Mouse (Mus musculus) intestine, embryonic 15.5 days (tissue): Measurements from ENCODE around the gene Ddx25. TPM values are rescaled to one million over a fixed set of nuclear protein-coding genes. Genes with fewer than 3 reads are reported as not detected.

ENCODE experiments used
- ATAC-seq: fragments of 200-750 bp; cut with Nextera tagmentation; 2 replicates; pipeline ENCODE4 v1.8.0; 2017; ENCODE audit warnings: moderate TSS enrichment, moderate library complexity
- H3K27ac ChIP-seq: fragments of 300-500 bp; sonication (generic); 2 replicates; pipeline ENCODE4 v1.5.1; 2015; ENCODE audit warnings: mild to moderate bottlenecking, inconsistent platforms
- H3K27me3 ChIP-seq: fragments of 300-500 bp; sonication (generic); replicated peaks from 2 replicates; pipeline ENCODE4 v1.6.1; 2015; ENCODE audit warnings: inconsistent platforms
- H3K36me3 ChIP-seq: fragments of 300-500 bp; sonication (generic); 2 replicates; pipeline ENCODE4 v1.6.1; 2015; ENCODE audit warnings: inconsistent platforms
- H3K4me1 ChIP-seq: fragments of 300-500 bp; sonication (generic); replicated peaks from 2 replicates; pipeline ENCODE4 v1.6.1; 2015; ENCODE audit warnings: inconsistent platforms
- H3K4me2 ChIP-seq: fragments of 300-500 bp; sonication (generic); replicated peaks from 2 replicates; pipeline ENCODE4 v1.6.1; 2015; ENCODE audit warnings: mild to moderate bottlenecking, inconsistent platforms
- H3K4me3 ChIP-seq: fragments of 300-500 bp; sonication (generic); replicated peaks from 2 replicates; pipeline ENCODE4 v1.5.1; 2015; ENCODE audit warnings: inconsistent platforms
- H3K9ac ChIP-seq: fragments of 300-500 bp; sonication (generic); 2 replicates; pipeline ENCODE4 v1.6.1; 2015; ENCODE audit warnings: inconsistent platforms
- H3K9me3 ChIP-seq: fragments of 300-500 bp; sonication (generic); 2 replicates; pipeline ENCODE4 v1.6.1; 2016; ENCODE audit warnings: inconsistent platforms
- WGBS: fragments of 180-500 bp; shearing (Covaris S2); methylation state at CpG from one replicate; pipeline ENCODE4 v1.1.7; 2015; 5-methylcytosine and 5-hydroxymethylcytosine counted together
- polyA plus RNA-seq: library from polyadenylated mRNA; unstranded; fragments of >200 nt; fragmentation: Nextera tagmentation; extraction: Ambion mirVana; gene quantifications from 2 replicates; pipeline ENCODE4 v1.2.1, GENCODE M21; 2015

Ddx25 gene
- polyA plus RNA-seq, 1 experiment from 2014 or later = 1.7 TPM

DNA sequence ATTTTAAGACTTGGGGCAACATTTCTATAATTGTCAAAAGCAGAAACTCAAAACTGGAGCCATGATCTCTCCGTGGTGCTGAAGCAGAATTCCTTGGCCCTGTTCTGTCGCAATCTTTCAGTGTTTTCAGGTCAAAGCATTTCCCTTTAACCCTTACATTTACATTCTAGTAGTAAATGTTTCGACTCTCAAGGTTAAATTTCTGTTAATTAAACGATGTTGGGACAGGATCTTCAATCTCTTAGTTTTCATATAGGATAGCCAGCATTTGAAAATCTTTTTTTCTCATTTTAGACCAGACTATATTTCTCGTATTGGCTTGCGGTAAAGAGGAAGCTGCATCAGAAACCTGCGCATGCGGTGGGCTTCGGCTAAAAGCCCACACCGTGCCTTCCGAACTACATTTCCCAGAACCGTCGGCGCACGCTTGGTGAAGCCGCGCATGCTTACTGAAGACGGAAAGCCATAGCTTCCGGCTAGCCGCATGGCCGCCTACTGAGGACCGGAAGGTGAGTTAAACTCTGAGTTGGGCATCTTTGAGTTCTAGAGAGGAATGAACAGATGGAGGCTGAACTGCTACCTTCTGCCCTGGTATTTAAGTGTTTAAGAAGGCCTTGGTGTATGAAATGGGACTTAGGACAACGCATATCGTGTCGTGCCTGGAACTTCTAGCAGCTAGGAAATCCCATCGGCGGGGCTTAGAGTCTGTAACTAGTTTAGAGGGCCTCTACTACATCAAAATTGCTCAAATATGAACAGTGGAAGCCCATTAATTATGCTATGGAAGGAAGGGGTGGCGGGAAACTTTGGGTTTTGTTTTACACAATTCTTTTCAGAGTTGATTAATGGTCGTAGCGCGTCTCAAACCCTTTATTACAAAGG is 922 bp upstream of the Ddx25 start:
- H3K27ac ChIP-seq = 0 out of 2 replicates have a peak overlapping the region, but pooled peaks have one; percentile 23
- peak; percentile 91 for ATAC-seq

GRCm38 (mm10) chr9:35556494-35557102 is 1.7 kb downstream of the Ddx25 start:
- no peak overlapping the region for H3K4me2 ChIP-seq
- peaks cover 3% of the 10 kb centered on the region for H3K36me3 ChIP-seq
- no peak overlapping the region for H3K9ac ChIP-seq
- no peaks in the 10 kb centered on the region for H3K27me3 ChIP-seq
- ATAC-seq = no peak
- H3K4me3 ChIP-seq = no peak overlapping the region
- H3K4me1 ChIP-seq = 0 out of 2 replicates have a peak, but pooled peaks cover 11% of the 10 kb centered on the region
- H3K9me3 ChIP-seq = no peaks in the 10 kb centered on the region
- H3K27ac ChIP-seq = no peak overlapping the region
- WGBS = 66% methylated on average over 12 of the region's 12 CpGs

More for the DNA sequence above, 922 bp upstream of the Ddx25 start:
- peak overlapping the region; percentile 99 for H3K4me2 ChIP-seq
- no peaks in the 10 kb centered on the region for H3K27me3 ChIP-seq
- 2% methylated on average over 31 of the region's 31 CpGs for WGBS
- peak overlapping the region; percentile 57 for H3K9ac ChIP-seq
- peak overlapping the region; percentile 61 for H3K4me3 ChIP-seq
- H3K9me3 ChIP-seq = no peaks in the 10 kb centered on the region
- H3K36me3 ChIP-seq = peaks cover 6% of the 10 kb centered on the region
- H3K4me1 ChIP-seq = 0 out of 2 replicates have a peak, but pooled peaks cover 11% of the 10 kb centered on the region

- no peaks in the 10 kb centered on the region for H3K36me3 ChIP-seq
- H3K4me2 ChIP-seq = no peak overlapping the region
- 79% methylated on average over 9 of the region's 9 CpGs for WGBS
- no peaks in the 10 kb centered on the region for H3K9me3 ChIP-seq
- H3K4me1 ChIP-seq = no peaks in the 10 kb centered on the region
- no peaks in the 10 kb centered on the region for H3K27me3 ChIP-seq
- H3K9ac ChIP-seq = no peak overlapping the region
- no peak for ATAC-seq
- H3K4me3 ChIP-seq = no peak overlapping the region
- H3K27ac ChIP-seq = no peak overlapping the region
These were observed 9.9 kb downstream of the Ddx25 start for GRCm38 (mm10) chr9:35548455-35548854.

DNA sequence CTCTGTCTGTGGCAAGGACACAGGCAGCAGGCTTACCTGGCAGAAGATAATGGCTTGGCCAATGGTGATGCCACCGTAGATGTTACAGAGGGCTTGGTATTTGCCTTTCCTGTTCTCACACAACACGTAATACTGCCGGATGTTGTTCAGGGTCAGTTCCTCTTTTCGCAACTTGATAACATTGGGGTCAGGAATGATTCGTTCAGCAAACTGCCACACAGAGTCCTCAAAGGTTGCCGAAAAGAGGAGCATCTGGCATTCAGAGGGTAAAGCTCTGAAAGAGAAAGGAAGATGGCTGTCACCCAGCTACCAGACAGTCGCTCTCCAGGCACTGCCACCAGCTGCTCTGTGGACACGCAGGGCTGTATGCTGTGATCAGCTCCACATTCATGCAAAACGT is 11.6 kb downstream of the Ddx25 start:
- Histone ChIP-seq H3K4me1 (no peaks in the 10 kb centered on the region), H3K27me3 (no peaks in the 10 kb centered on the region), H3K36me3 (no peaks in the 10 kb centered on the region), H3K4me3 (no peak overlapping the region), H3K4me2 (no peak overlapping the region), H3K9me3 (no peaks in the 10 kb centered on the region), H3K9ac (no peak overlapping the region), H3K27ac (no peak overlapping the region)
- 80% methylated on average over 9 of the region's 9 CpGs for WGBS
- no peak for ATAC-seq

DNA sequence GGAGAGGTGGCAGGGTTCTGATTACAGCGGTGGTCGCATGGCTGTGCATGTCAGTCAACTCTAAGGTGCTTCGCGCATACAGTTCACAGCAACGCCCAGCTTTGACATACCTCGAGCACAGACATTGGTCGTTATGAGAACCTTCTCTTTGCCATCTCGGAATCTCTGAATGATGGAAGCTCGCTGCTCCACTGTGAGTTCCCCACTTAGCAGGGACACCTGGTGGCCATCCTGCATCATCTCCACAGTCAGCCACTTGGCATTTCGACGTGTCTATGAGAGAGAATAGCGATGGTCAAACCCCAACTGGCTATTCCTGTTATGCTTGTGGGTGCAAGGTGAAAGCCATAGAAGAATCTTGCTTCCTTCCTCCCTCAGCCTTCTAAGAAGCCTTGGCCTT is 12.6 kb downstream of the Ddx25 start:
- H3K9me3 ChIP-seq = no peaks in the 10 kb centered on the region
- 68% methylated on average over 12 of the region's 12 CpGs for WGBS

GRCm38 (mm10) chr9:35544666-35545065 is 13.7 kb downstream of the Ddx25 start:
- WGBS = 75% methylated on average over 2 of the region's 2 CpGs
- H3K4me1 ChIP-seq = no peaks in the 10 kb centered on the region
- H3K27ac ChIP-seq = no peak overlapping the region
- no peaks in the 10 kb centered on the region for H3K9me3 ChIP-seq
- no peak overlapping the region for H3K4me3 ChIP-seq
- H3K36me3 ChIP-seq = no peaks in the 10 kb centered on the region
- ATAC-seq = no peak
- H3K9ac ChIP-seq = no peak overlapping the region
- no peaks in the 10 kb centered on the region for H3K27me3 ChIP-seq
- no peak overlapping the region for H3K4me2 ChIP-seq

More for the DNA sequence above, 12.6 kb downstream of the Ddx25 start:
- Histone ChIP-seq H3K36me3 (no peaks in the 10 kb centered on the region), H3K27me3 (no peaks in the 10 kb centered on the region), H3K4me1 (no peaks in the 10 kb centered on the region), H3K27ac (no peak overlapping the region), H3K9ac (no peak overlapping the region), H3K4me3 (no peak overlapping the region), H3K4me2 (no peak overlapping the region)
- ATAC-seq = no peak

DNA sequence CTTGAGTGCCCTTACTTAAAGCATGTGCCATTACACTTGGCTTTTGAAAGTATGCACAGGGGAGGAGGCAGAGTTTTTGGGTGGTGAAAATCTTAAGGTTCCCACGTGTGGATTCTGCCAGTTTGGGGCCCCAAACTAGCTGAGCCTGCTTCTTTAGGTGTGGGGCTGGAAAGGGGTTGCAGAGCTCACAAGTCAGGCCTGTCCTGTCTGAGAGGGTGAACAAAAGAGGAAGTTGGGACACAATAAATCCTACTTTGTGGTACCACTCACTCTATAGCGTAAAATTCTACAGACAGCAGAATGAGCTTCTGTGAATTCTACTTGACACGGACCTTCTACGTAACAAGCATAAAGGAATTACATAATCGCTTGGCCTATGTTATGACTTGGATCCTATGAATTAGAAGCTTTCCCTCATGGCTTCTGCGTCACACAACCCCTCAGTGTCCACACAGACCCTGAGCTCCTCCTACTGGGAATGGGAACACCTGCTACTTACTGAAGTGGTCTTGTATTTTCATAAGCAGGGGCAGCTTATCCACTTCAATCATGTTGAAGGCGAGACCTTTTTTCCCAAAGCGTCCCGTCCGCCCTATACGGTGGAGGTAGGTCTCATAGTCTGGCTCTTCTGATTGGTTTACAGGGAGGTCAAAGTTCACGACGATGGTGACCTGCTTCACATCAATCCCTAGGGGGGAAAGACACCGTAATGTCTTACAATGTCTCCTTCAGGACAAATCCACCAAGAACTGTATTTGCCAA is 15.0 kb downstream of the Ddx25 start:
- Histone ChIP-seq H3K9me3 (no peaks in the 10 kb centered on the region), H3K4me3 (no peak overlapping the region), H3K27ac (no peak overlapping the region), H3K27me3 (no peaks in the 10 kb centered on the region), H3K36me3 (no peaks in the 10 kb centered on the region), H3K4me1 (0 out of 2 replicates have a peak, but pooled peaks cover 4% of the 10 kb centered on the region), H3K4me2 (no peak overlapping the region), H3K9ac (no peak overlapping the region)
- no peak for ATAC-seq
- WGBS = 81% methylated on average over 14 of the region's 14 CpGs

- WGBS = 69% methylated on average over 6 of the region's 6 CpGs
- no peaks in the 10 kb centered on the region for H3K27me3 ChIP-seq
These were observed 16.4 kb downstream of the Ddx25 start for GRCm38 (mm10) chr9:35541941-35542340.

DNA sequence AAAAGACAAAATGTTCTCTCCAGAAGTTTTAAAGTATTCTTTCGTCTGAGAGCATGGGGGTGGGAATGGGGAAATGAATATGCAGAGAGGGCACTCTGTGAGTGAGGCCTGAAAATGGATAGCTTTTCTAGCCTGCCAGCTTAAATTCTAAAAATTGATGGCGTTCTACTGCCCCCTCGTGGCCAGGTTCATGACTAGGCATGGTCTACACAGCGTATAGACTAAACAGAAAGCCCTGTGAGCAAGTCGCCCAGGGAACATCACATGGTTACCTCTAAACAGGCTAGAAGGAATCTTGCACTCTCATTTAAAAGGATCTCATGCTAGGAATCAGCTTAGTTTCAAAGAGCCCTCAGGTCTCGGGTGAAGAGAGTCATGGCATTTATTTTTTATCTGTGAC is 16.8 kb downstream of the Ddx25 start:
- H3K27me3 ChIP-seq = no peaks in the 10 kb centered on the region
- no peak overlapping the region for H3K4me3 ChIP-seq
- no peak overlapping the region for H3K9ac ChIP-seq
- no peak overlapping the region for H3K27ac ChIP-seq
- 7% methylated on average over 6 of the region's 6 CpGs for WGBS
- no peak overlapping the region for H3K4me2 ChIP-seq
- H3K36me3 ChIP-seq = no peaks in the 10 kb centered on the region
- H3K4me1 ChIP-seq = 0 out of 2 replicates have a peak, but pooled peaks cover 7% of the 10 kb centered on the region
- ATAC-seq = peak; percentile 78
- H3K9me3 ChIP-seq = no peaks in the 10 kb centered on the region

More at GRCm38 (mm10) chr9:35541941-35542340, 16.4 kb downstream of the Ddx25 start:
- Histone ChIP-seq H3K9ac (no peak overlapping the region), H3K4me2 (no peak overlapping the region), H3K4me1 (0 out of 2 replicates have a peak, but pooled peaks cover 7% of the 10 kb centered on the region), H3K4me3 (no peak overlapping the region), H3K27ac (no peak overlapping the region), H3K36me3 (no peaks in the 10 kb centered on the region), H3K9me3 (no peaks in the 10 kb centered on the region)
- ATAC-seq = no peak

- peak; percentile 46; the same call in 1 of the 2 replicates for ATAC-seq
- no peaks in the 10 kb centered on the region for H3K9me3 ChIP-seq
- 89% methylated on average over 5 of the region's 5 CpGs for WGBS
These were observed 17.3 kb downstream of the Ddx25 start for GRCm38 (mm10) chr9:35541024-35541423.

DNA sequence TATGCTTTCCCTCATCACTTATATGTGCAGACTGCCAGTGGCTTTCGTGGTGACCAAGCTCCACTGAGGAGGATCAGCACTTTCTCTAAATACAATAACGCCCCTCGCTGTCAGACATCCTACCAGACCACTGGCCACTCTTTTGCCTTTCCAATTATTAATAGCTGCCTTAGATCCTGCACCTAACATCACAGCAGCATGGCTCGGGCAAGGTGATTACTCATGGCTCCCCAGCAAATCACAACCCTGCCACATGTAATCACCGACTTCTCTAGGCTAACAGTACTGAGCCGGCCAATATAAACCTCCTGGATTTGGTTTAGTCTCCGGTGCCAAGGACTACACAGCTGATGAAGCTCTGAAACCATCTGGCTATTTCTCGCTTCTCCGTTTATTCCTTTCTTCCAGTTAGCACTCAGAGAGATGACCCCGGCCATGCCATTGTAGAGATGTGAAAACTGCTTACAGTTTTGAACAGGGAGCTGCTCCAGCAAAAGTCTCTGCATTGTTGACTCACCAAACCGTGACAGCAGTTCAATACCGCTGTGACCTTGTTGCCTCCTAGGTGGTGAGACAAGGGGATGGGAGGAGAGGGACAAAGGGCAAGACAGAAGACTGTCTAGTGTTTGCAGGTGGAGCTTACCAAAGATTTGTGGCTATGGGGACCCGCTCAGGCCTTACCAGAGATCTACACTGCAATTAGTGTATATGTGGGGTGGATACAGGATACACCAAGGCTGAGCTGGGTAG is 19.2 kb downstream of the Ddx25 start:
- Histone ChIP-seq H3K4me3 (no peak overlapping the region), H3K4me2 (no peak overlapping the region)

More at GRCm38 (mm10) chr9:35541024-35541423, 17.3 kb downstream of the Ddx25 start:
- H3K4me2 ChIP-seq = no peak overlapping the region
- no peak overlapping the region; the same call in 1 of the 2 replicates for H3K9ac ChIP-seq
- 0 out of 2 replicates have a peak, but pooled peaks cover 7% of the 10 kb centered on the region for H3K4me1 ChIP-seq
- no peak overlapping the region for H3K4me3 ChIP-seq
- H3K27me3 ChIP-seq = no peaks in the 10 kb centered on the region
- H3K36me3 ChIP-seq = no peaks in the 10 kb centered on the region
- H3K27ac ChIP-seq = no peak overlapping the region

More for the DNA sequence above, 19.2 kb downstream of the Ddx25 start:
- ATAC-seq = no peak
- H3K36me3 ChIP-seq = no peaks in the 10 kb centered on the region
- peaks cover 11% of the 10 kb centered on the region; the same call in 1 of the 2 replicates for H3K4me1 ChIP-seq
- no peaks in the 10 kb centered on the region for H3K9me3 ChIP-seq
- H3K9ac ChIP-seq = no peak overlapping the region
- H3K27me3 ChIP-seq = no peaks in the 10 kb centered on the region
- 69% methylated on average over 13 of the region's 13 CpGs for WGBS
- no peak overlapping the region for H3K27ac ChIP-seq
